Mouse (Mus musculus): ENCODE results near the gene Dffb. TPM values are rescaled to one million over a fixed set of nuclear protein-coding genes. Genes with fewer than 3 reads are reported as not detected.
A peak's percentile ranks its signal among the peaks of the same experiment; 100 is the strongest.

Gene Dffb
- polyA plus RNA-seq, 1 experiment: 23.1 TPM

DNA sequence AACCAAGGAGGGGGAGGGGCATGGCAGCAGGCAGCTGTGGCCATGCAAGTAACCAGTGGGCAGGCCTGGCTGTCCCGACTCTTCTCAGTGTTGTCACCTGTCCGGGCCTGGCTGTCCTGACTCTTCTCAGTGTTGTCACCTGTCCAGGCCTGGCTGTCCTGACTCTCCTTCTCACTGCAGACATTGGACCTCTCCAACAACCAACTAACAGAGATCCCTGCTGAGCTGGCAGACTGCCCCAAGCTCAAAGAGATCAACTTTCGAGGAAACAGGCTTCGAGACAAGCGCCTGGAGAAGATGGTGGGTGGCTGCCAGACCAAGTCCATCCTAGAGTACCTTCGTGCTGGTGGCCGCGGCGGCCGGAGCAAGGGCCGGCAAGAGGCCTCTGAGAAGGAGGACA is 40.5 kb upstream of the Dffb start:
- Histone ChIP-seq H3K36me3 (ENCODE audit: control insufficient read depth, insufficient read depth, low read length) (peaks cover 29% of the 10 kb centered on the region), H3K4me1 (ENCODE audit: control insufficient read depth, insufficient read depth, insufficient read length) (peaks cover 18% of the 10 kb centered on the region), H3K27ac (ENCODE audit: insufficient read depth, low read length) (no peak overlapping the region), H3K4me3 (ENCODE audit: extremely low read depth, insufficient read depth, insufficient read length) (no peak overlapping the region), H3K27me3 (ENCODE audit: control insufficient read depth, insufficient read depth, low read length) (no peaks in the 10 kb centered on the region; the same call in 1 of the 2 replicates)
- no peak for DNase-seq (ENCODE audit: low read depth in 1 of 2, low spot score in 2 of 2)
- 95% methylated on average over 11 of the region's 11 CpGs for WGBS
- no peak for TF ChIP-seq CTCF (IDR thresholded peaks at IDR 0.05; ENCODE audit: extremely low read depth, insufficient read depth, insufficient read length, insufficient replicate concordance)
- no peak for TF ChIP-seq POLR2A (IDR thresholded peaks at IDR 0.05; ENCODE audit: low read depth, low read length)

DNA sequence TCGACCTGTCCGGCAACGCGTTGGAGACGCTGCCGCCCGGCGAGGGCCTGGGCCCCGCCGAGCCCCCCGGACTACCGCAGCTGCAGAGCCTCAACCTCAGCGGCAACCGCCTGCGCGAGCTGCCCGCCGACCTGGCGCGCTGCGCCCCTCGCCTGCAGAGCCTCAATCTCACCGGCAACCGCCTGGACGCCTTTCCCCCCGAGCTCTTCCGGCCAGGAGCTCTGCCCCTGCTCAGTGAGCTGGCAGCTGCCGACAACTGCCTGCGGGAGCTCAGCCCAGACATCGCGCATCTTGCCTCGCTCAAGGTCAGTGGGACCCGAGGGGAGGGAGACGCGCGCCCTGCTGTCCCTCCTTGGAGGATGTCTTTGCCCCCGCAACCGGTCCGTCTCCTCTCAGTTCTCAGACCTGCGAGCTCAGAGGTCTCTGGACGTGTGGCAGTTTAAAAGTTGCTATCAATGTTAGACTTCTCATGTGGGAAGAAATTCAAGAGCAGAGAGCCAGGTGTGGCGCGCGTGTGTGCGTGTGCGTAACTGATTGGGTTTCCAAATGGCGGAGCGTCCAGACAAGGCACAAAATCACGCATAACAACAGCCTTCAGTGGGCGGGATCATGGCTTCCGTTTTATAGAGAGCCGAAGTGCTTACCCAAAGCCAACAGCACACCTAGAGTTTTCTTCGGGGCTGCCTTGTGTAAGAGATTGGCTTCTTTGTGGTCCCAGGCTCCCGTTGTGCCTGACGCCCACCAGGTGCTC is 37.4 kb upstream of the Dffb start:
- peaks cover 18% of the 10 kb centered on the region for H3K4me1 ChIP-seq (ENCODE audit: control insufficient read depth, insufficient read depth, insufficient read length)
- TF ChIP-seq POLR2A (IDR thresholded peaks at IDR 0.05; ENCODE audit: low read depth, low read length) (no peak), CTCF (IDR thresholded peaks at IDR 0.05; ENCODE audit: extremely low read depth, insufficient read depth, insufficient read length, insufficient replicate concordance) (no peak)
- peaks cover 11% of the 10 kb centered on the region for H3K36me3 ChIP-seq (ENCODE audit: control insufficient read depth, insufficient read depth, low read length)
- no peaks in the 10 kb centered on the region; the same call in 1 of the 2 replicates for H3K27me3 ChIP-seq (ENCODE audit: control insufficient read depth, insufficient read depth, low read length)
- peak overlapping the region; percentile 93 for H3K4me3 ChIP-seq (ENCODE audit: extremely low read depth, insufficient read depth, insufficient read length)
- DNase-seq (ENCODE audit: low read depth in 1 of 2, low spot score in 2 of 2): no peak
- no peak overlapping the region for H3K27ac ChIP-seq (ENCODE audit: insufficient read depth, low read length)
- WGBS: 1% methylated on average over 55 of the region's 55 CpGs

DNA sequence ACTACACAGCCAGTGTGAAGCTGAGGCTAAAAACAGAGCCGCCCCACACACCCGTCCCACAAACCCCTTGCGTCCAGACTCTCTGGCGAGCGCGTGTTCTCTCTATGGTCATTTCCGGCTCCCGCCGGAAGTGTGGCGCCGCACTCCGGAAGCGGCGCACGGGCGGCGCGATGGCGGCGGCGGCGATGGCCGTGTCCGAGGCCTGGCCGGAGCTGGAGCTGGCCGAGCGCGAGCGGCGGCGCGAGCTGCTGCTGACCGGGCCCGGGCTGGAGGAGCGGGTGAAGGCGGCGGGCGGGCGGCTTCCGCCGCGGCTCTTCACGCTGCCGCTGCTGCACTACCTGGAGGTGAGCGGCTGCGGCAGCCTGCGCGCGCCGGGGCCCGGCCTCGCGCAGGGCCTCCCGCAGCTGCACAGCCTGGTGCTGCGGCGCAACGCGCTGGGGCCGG is 36.7 kb upstream of the Dffb start, which contains the start of gene Lrrc47:
Lrrc47 (plus strand) TSS at position 86 of the 444 bp plus-strand sequence.
- H3K4me1 ChIP-seq (ENCODE audit: control insufficient read depth, insufficient read depth, insufficient read length): peaks cover 18% of the 10 kb centered on the region
- TF ChIP-seq CTCF (IDR thresholded peaks at IDR 0.05; ENCODE audit: extremely low read depth, insufficient read depth, insufficient read length, insufficient replicate concordance) (no peak), POLR2A (IDR thresholded peaks at IDR 0.05; ENCODE audit: low read depth, low read length) (peak; percentile 11; the same call in 1 of the 2 replicates)

DNA sequence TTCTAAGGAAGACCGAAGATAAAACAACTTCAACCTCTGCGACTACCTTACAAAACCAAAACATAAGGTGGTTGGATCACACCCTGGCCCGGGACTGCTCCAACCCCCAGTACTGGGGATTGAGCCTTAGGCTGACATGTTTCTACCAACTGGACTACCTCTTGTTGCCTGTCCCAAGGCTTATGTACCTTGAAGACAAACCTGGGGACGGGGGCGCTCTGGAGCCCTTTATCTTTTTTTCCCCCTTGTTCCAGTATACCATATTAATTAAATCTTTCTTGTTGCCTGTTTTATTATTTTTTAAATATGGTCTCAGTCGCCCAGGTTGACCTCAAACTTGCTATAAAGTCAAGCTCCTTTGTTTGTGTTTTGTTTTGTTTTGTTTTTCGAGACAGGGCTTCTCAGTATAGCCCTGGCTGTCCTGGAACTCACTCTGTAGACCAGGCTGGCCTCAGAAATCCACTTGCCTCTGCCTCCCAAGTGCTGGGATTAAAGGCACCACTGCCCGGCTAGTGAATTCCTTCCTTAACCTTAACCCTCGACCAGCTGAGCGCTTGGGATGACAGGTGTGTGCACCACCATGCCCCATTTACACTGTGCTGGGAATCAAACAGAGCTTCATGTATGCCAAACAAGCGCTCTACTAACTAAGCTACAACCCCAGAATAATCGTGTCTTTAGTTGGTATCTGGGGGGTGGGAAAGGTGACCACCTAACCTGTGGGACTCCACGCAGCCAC is 36.1 kb upstream of the Dffb start:
- H3K4me3 ChIP-seq (ENCODE audit: extremely low read depth, insufficient read depth, insufficient read length): peak overlapping the region; percentile 93; the same call in 1 of the 2 replicates
- H3K27me3 ChIP-seq (ENCODE audit: control insufficient read depth, insufficient read depth, low read length): no peaks in the 10 kb centered on the region; the same call in 1 of the 2 replicates
- H3K4me1 ChIP-seq (ENCODE audit: control insufficient read depth, insufficient read depth, insufficient read length): peaks cover 18% of the 10 kb centered on the region
- 32% methylated on average over 13 of the region's 13 CpGs for WGBS
- TF ChIP-seq CTCF (IDR thresholded peaks at IDR 0.05; ENCODE audit: extremely low read depth, insufficient read depth, insufficient read length, insufficient replicate concordance) (no peak), POLR2A (IDR thresholded peaks at IDR 0.05; ENCODE audit: low read depth, low read length) (no peak)
- H3K36me3 ChIP-seq (ENCODE audit: control insufficient read depth, insufficient read depth, low read length): peaks cover 8% of the 10 kb centered on the region
- no peak for DNase-seq (ENCODE audit: low read depth in 1 of 2, low spot score in 2 of 2)
- H3K27ac ChIP-seq (ENCODE audit: insufficient read depth, low read length): peak overlapping the region; percentile 56

More for the DNA sequence above, 36.7 kb upstream of the Dffb start, which contains the start of gene Lrrc47:
- WGBS: under 1% methylated on average over 58 of the region's 59 CpGs
- Histone ChIP-seq H3K36me3 (ENCODE audit: control insufficient read depth, insufficient read depth, low read length) (peaks cover 10% of the 10 kb centered on the region), H3K4me3 (ENCODE audit: extremely low read depth, insufficient read depth, insufficient read length) (peak within 1 kb of the TSS; percentile 93), H3K27ac (ENCODE audit: insufficient read depth, low read length) (peak within 1 kb of the TSS; percentile 56), H3K27me3 (ENCODE audit: control insufficient read depth, insufficient read depth, low read length) (no peaks in the 10 kb centered on the region; the same call in 1 of the 2 replicates)
- peak; percentile 45 to 77 for DNase-seq (ENCODE audit: low read depth in 1 of 2, low spot score in 2 of 2)

DNA sequence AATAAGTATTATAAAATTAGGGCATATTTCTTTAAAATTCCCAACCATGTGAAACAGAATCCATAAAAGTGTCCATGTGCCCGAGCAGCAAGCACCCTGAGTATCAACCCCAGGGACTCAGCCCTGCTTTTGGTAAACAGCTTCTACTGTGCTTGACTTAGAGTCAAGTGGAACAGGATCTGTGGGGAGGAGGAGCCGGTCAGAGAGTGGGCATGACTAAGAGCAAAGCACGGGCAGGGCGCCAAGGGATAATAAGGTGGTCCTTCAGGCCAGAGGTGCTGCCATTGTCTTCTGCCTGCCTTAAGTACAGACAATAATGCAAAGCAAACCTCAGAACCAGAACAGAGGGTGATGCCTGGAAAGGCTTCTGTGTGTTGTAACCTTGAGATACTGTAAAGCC is 32.8 kb upstream of the Dffb start:
- no peak overlapping the region for H3K27ac ChIP-seq (ENCODE audit: insufficient read depth, low read length)
- peaks cover 8% of the 10 kb centered on the region for H3K4me1 ChIP-seq (ENCODE audit: control insufficient read depth, insufficient read depth, insufficient read length)
- H3K4me3 ChIP-seq (ENCODE audit: extremely low read depth, insufficient read depth, insufficient read length): no peak overlapping the region
- 77% methylated on average over 4 of the region's 4 CpGs for WGBS
- no peak for DNase-seq (ENCODE audit: low read depth in 1 of 2, low spot score in 2 of 2)
- H3K27me3 ChIP-seq (ENCODE audit: control insufficient read depth, insufficient read depth, low read length): no peaks in the 10 kb centered on the region; the same call in 1 of the 2 replicates
- 0 out of 2 replicates have a peak, but pooled peaks cover 4% of the 10 kb centered on the region for H3K36me3 ChIP-seq (ENCODE audit: control insufficient read depth, insufficient read depth, low read length)
- TF ChIP-seq POLR2A (IDR thresholded peaks at IDR 0.05; ENCODE audit: low read depth, low read length) (no peak), CTCF (IDR thresholded peaks at IDR 0.05; ENCODE audit: extremely low read depth, insufficient read depth, insufficient read length, insufficient replicate concordance) (no peak)

DNA sequence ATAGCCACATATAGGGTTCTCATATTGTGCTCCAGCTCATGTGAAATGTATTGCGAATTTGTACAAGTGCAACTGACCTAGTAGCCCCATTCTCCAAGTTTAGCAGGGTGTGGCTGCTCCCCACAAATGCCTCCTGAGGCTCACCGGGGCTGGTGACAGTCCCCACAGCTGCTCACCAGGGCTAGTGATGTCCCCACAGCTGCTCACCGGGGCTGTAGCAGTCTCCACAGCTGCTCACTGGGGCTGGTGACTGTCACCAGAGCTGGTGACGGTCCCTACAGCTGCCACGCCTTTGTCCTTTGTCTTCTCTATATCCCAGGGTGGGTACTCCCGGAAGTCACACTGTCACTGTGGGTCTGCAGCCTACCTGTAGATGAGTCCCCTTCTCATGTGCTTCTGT is 31.3 kb upstream of the Dffb start:
- Histone ChIP-seq H3K36me3 (ENCODE audit: control insufficient read depth, insufficient read depth, low read length) (0 out of 2 replicates have a peak, but pooled peaks cover 4% of the 10 kb centered on the region), H3K4me1 (ENCODE audit: control insufficient read depth, insufficient read depth, insufficient read length) (no peaks in the 10 kb centered on the region), H3K27me3 (ENCODE audit: control insufficient read depth, insufficient read depth, low read length) (no peaks in the 10 kb centered on the region), H3K27ac (ENCODE audit: insufficient read depth, low read length) (no peak overlapping the region), H3K4me3 (ENCODE audit: extremely low read depth, insufficient read depth, insufficient read length) (no peak overlapping the region)
- TF ChIP-seq CTCF (IDR thresholded peaks at IDR 0.05; ENCODE audit: extremely low read depth, insufficient read depth, insufficient read length, insufficient replicate concordance) (no peak), POLR2A (IDR thresholded peaks at IDR 0.05; ENCODE audit: low read depth, low read length) (no peak)
- no peak for DNase-seq (ENCODE audit: low read depth in 1 of 2, low spot score in 2 of 2)
- 94% methylated on average over 6 of the region's 6 CpGs for WGBS

Measured in spleen, adult 2 months (tissue).